Mouse (Mus musculus) erythroblast, embryonic 14.5 days (primary cell): Measurements from ENCODE around the gene Rps6ka6. TPM values are rescaled to one million over a fixed set of nuclear protein-coding genes. Genes with fewer than 3 reads are reported as not detected.

Experiments used
- H3K27me3 ChIP-seq: 2 replicates; pipeline ENCODE4 v1.6.1; 2012; ENCODE audit warnings: inconsistent platforms; ENCODE audit not compliant: control insufficient read depth
- H3K36me3 ChIP-seq: 2 replicates; pipeline ENCODE4 v1.6.1; 2012; ENCODE audit warnings: mild to moderate bottlenecking, inconsistent platforms; ENCODE audit not compliant: control insufficient read depth
- H3K4me1 ChIP-seq: 2 replicates; pipeline ENCODE4 v1.6.1; 2012; ENCODE audit warnings: inconsistent platforms; ENCODE audit not compliant: control insufficient read depth
- H3K4me3 ChIP-seq: replicated peaks from 2 replicates; pipeline ENCODE3; 2012; ENCODE audit warnings: moderate library complexity, mild to moderate bottlenecking, inconsistent platforms
- H3K9me3 ChIP-seq: 2 replicates; pipeline ENCODE4 v1.6.1; 2012; ENCODE audit warnings: low read length, inconsistent platforms, mixed read lengths; ENCODE audit not compliant: control insufficient read depth
- GATA1 ChIP-seq: IDR thresholded peaks from 2 replicates; pipeline ENCODE4 v1.6.1; 2012; ENCODE audit warnings: low read length, inconsistent platforms, mixed read lengths
- TAL1 ChIP-seq: IDR thresholded peaks from 3 replicates; pipeline ENCODE4 v1.6.1; 2012; ENCODE audit warnings: low read length, inconsistent platforms, mixed read lengths
- polyA plus RNA-seq: library from polyadenylated mRNA; stranded (reverse); fragments of >175 nt; gene quantifications from 2 replicates; pipeline ENCODE4 v1.2.3, GENCODE M21; 2012

Gene Rps6ka6
- polyA plus RNA-seq, 1 experiment = 0.10 TPM

- Histone ChIP-seq H3K27me3 (no peaks in the 10 kb centered on the region), H3K4me1 (no peaks in the 10 kb centered on the region), H3K9me3 (no peaks in the 10 kb centered on the region), H3K4me3 (no peak overlapping the region), H3K36me3 (no peaks in the 10 kb centered on the region)
- no peak for TF ChIP-seq GATA1
Observed at GRCm38 (mm10) chrX:111404816-111405215, 132.9 kb downstream of the Rps6ka6 start.

GRCm38 (mm10) chrX:111377020-111377419 lies 160.7 kb downstream of the Rps6ka6 start:
- Histone ChIP-seq H3K9me3 (no peaks in the 10 kb centered on the region), H3K4me3 (no peak overlapping the region), H3K36me3 (no peaks in the 10 kb centered on the region), H3K27me3 (no peaks in the 10 kb centered on the region), H3K4me1 (no peaks in the 10 kb centered on the region)
- TF ChIP-seq TAL1 (no peak), GATA1 (no peak)

GRCm38 (mm10) chrX:111374177-111374576 lies 163.6 kb downstream of the Rps6ka6 start:
- H3K4me1 ChIP-seq = no peaks in the 10 kb centered on the region
- H3K9me3 ChIP-seq = no peaks in the 10 kb centered on the region
- no peaks in the 10 kb centered on the region for H3K36me3 ChIP-seq
- H3K4me3 ChIP-seq = no peak overlapping the region
- no peaks in the 10 kb centered on the region for H3K27me3 ChIP-seq
- TF ChIP-seq GATA1 (no peak), TAL1 (no peak)

Other genes with a start within 250 kb of the Rps6ka6 start
- not detected in 2 replicates for gene Hdx, start 159.1 kb upstream of the Rps6ka6 start, polyA plus RNA-seq